Mouse (Mus musculus): Measurements from ENCODE around the gene Agtpbp1. TPM values are rescaled to one million over a fixed set of nuclear protein-coding genes. Genes with fewer than 3 reads are reported as not detected.
"Not testable (repeated sequence)": the region's sequence is repeated elsewhere in the genome, so short reads cannot be mapped to it uniquely, and the experiment has no call there.

The Agtpbp1 gene
- total RNA-seq, 2 experiments from 2014 or later = 44.2 to 44.3 TPM

DNA sequence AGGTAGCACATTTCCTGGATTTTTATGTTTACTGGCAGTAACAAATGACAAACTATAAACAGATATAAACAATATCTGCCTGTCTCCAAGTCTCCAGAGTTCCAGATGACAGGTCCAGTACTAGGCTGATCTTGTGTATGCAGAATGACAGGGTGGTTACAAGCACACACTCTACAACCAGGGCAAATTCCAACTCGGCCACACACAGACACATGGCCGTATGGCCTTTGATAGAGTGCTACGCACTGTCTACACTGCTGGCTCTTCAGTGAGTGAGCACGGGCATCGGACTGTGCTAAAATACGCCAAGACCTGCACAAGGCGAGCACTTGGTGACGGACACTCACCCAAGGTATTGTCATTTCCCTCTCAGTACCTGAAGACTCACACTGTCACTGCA, 97.7 kb downstream of the Agtpbp1 start:
- no peak for DNase-seq (ENCODE audit: low spot score in 2 of 2)

DNA sequence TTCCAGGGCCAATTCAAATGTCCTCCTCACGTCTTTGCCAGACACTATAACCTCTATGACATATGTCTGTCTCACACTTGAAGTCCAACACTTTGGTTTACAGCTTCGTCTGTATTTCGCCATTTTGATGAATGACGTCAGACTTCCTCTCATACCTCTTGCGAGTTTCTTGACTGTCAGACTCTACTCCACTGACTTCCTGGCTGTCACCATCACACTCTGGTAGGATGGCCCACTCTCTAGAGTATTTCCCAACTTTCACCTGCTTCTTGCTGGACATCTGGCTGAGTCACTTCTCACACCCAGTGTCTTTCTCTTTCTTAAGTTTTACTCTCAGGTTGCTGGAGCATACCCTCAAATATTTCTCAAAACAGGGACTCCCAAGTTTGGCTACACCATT, 98.8 kb downstream of the Agtpbp1 start:
- DNase-seq (ENCODE audit: low spot score in 2 of 2) = no peak

DNA sequence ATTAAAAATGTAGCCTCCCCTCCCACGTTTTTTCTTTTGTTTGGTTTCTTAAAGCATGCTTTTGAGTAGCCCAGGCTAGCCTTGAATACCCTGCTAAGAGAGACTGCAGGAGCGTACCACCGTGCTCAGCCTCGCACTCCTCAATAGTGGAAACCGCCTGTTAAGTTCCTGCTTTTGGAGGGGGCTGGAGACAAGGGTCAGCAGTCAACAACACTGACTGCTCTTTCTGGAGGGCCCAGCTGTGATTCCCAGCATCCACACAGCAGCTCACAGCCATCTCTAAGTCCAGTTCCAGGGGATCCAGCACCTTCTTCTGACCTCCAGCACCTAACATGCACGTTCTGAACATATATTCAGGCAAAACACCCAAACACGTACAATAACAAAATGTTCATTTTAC, 99.6 kb downstream of the Agtpbp1 start:
- DNase-seq (ENCODE audit: low spot score in 2 of 2) = no peak

DNA sequence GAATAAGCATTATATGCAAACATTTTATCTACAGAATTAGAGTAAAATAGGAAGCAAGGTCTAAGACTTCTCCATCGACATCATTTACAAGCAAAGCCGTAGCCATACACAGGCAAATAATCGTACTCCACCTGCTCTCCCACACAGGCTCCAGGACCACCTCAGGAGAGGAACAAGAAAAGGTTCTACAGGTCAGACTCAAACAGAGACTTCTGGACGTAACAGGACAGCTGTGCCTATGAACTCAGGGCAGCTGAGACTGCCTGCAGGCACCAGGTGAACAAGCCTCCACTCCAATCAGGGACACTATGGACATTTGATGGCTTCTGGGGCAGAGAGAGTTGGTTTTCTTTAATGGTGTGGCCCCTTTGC, 103.6 kb downstream of the Agtpbp1 start:
- no peak for DNase-seq (ENCODE audit: low spot score in 2 of 2)

DNA sequence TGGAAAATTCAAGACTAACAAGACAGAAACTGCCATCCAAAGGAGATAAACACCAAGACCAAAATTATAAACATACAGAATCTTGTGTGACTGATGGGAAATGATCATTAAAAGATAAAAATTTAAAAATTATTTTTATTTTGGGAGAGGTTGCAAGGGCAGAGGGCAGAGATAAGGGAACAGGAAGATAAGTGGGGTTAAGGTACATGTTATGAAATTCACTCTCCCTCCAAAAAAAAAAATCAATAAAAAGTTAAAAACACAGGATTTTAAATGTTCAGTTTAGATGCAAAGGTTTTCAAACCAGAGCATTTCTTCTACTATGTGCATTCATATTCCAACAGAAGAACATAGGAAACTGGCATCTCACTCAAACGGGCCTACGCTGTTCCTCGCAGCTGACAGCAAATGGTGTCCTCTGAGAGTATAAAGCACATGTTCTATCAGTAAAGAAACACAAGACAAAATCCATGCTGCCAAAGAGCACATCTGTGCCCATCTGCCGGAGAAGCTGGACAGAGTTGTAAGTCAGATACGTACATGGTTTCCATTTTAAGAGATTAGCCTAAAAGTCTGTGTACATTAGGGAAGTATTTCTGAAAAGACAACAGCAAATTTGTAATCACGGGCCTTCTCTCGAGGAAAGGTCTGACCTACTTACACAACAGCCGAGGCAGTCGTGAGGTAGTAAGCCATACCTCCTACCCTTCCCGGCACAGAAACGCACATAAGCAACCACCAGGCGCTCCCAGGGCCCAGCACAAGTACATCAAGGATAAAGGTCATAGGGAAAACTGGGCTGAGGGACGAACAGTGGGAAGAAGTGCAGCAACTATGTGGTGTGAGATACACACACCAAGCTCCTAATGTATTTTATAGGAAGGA, 104.2 kb downstream of the Agtpbp1 start:
- no peak for DNase-seq (ENCODE audit: low spot score in 2 of 2)

DNA sequence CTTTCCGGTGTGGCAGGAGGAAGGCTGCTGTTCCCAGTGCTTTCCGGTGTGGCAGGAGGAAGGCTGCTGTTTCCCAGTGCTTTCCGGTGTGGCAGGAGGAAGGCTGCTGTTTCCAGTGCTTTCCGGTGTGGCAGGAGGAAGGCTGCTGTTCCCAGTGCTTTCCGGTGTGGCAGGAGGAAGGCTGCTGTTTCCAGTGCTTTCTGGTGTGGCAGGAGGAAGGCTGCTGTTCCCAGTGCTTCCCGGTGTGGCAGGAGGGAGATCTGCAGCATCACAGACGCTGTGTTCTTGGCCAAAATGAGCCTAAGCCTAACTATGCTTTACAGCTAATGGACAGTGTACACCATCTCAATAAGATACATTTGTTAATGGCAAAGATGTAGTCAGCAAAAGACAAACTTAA, 107.1 kb downstream of the Agtpbp1 start:
- not testable (repeated sequence) for DNase-seq (ENCODE audit: low spot score in 2 of 2)

DNA sequence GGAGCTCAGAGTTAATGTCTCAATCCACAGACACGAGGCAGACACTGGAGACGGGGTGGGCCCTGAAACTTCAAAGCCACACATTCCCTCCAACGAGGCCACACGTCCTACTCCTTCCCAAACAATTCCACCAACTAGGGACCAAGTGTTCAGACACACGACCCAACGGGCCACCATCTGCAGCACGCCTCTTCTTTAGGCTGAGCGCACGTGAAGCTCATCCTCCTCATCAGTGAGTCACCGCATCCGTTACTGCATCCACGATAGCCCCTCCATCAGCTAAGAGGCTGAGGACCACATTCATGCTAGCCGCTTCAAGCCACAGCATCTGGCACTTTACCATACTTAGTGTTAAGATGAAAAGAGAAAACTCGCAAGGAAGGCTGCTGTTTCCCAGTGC, 107.6 kb downstream of the Agtpbp1 start:
- no peak for DNase-seq (ENCODE audit: low spot score in 2 of 2)

DNA sequence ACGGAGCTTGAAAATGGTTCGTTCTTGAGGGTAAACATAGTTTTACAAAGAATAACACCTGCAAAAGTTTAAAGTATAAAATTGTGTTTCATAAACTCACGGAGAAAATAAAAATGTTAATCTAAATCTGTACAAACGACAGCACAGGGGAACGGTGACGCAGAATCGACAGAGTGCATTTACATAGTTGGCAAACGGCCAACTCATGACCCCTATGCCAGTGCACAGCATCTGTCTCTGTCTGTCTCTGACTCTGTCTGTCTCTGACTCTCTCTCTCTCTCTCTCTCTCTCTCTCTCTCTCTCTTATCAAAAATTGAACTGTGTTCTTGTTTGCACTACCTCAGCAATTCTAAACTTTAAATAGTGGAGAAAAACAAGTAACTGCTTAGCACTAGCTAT, 110.1 kb downstream of the Agtpbp1 start:
- DNase-seq (ENCODE audit: low spot score in 2 of 2) = no peak

DNA sequence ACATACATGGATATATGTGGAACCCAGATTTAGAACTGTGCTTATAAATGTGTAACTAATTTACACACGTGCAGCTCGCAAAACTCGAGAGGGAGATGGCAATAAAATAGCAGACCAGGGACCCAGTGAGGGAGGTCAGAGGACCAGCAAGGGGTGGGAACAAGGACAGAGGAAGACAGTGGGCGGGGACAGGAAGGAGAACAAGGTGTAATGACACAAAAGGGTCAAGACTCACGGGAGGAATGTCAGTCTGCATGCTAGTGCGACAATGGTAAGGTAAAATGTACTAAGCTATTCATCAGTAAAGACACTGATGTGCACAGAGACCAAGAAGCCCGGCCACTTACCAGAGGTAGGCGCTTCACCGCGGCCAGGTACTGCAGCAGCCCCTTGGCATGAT, 111.7 kb downstream of the Agtpbp1 start:
- no peak for DNase-seq (ENCODE audit: low spot score in 2 of 2)

DNA sequence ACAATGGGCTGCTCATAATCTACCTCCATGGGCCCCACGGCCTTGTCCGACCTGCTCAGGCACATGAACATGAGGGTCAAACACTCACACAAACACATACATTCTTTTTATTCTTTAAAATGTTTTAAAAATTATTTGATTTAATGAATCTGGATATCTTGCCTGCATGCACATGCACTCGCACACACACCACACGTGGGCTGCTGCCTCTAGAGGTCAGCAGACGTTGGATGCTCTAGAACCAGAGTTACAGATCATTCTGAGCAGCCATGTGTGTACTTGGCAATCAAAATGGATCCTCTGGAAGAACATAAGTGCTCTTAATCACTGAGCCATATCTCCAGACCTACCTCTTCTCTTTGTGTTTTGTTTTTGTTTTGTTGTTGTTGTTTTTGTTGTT, 112.8 kb downstream of the Agtpbp1 start:
- DNase-seq (ENCODE audit: low spot score in 2 of 2) = no peak

DNA sequence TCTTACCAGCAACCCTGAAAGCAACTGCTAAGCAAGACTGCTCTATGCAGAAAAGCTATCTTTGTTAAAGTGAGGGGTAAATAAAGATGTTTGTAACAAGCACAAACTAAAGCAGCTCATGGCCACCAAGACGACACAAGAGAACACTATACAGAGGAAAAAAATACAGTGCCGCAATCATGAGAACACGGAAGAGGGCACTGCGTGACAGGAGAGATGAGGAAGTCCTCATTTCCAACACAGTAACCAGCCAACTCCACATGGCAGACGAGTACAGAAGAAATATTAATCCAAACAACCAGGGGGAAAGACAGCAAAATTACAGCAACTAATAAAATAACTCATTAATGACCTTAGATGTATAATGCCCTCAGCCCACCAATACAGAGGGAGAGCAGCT, 115.3 kb downstream of the Agtpbp1 start:
- no peak for DNase-seq (ENCODE audit: low spot score in 2 of 2)

DNA sequence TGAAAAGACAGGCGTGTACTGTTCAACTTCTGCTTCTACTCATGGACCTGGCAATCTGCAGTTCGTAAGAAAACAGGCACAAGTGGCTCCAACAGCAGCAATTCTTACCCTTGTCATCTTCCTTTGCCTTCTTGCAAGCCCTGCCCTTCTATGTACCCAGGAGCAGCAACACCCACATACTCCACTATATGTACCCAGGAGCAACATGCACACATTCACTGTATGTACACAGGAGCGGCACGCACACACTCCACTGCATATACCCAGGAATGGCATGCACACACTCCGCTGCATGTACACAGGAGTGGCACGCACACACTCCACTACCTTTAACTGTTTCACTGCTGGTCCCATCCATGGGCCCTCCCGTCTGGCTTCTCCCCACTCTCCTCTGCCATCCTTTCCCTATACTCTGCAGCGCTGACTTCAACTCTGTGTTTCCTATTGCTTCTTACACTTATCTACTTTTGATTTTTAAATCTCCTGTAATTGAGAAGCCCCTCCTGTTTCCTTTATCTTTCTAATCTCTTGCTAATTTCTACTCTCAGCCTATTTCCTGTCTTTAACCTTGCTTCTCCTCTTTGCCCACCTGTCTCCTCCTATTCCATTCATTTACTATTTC, 116.7 kb downstream of the Agtpbp1 start:
- DNase-seq (ENCODE audit: low spot score in 2 of 2) = no peak

DNA sequence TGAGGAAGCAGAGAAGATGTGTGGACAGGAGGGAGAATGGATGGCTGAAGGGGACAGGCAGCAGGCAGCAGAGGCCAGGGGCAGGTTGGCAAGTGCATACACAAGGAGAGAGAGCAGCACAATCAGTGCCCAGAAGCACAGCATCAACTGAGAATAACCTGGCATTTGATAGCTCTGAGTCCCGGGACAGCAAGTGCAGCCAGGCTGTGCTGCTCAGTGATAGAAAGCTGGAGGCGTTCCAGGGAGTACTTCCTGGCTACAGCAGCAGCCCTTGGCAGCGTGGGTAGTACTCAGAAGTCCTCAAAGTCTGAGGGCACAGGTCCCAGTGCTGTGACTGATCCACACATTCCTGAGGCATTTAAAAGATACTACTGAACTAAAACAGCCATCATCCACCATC, 117.4 kb downstream of the Agtpbp1 start:
- no peak for DNase-seq (ENCODE audit: low spot score in 2 of 2)

DNA sequence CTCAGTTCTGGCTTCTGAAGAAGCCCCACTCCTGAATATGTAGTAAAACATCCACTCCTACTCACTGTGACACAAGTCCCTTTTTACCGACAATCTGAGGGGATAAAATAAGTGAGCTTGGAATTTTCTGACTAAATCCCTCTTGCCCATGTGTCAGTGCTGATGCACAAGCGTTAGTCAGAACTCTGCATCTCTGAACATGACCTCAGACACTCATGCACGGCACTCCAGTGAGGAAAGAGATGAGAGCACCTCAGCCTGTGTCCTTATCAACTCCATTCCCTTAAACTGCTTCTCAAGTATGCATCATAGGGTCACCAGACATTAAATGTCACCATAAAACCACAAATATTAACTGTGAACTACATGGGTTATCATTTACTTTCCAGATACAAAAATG, 124.1 kb downstream of the Agtpbp1 start:
- DNase-seq (ENCODE audit: low spot score in 2 of 2) = no peak

DNA sequence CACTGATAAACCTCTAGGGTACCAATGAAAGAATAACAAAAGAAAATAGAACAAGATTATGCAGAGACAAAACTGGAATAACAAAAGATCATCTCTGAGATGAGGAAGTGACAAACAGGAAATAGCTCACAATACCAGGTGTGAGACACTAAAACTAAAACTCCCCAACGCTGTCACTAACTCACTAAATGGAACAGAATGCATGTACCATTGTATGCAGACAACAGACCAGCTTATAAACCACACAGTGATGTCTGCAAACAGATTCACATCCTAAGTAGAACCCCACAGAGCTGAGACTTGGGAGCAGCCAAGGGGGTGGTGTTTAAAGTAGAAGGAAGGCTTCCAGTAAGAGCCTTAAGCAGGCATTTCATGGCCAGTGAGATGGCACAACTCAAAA, 128.8 kb downstream of the Agtpbp1 start:
- no peak for DNase-seq (ENCODE audit: low spot score in 2 of 2)

DNA sequence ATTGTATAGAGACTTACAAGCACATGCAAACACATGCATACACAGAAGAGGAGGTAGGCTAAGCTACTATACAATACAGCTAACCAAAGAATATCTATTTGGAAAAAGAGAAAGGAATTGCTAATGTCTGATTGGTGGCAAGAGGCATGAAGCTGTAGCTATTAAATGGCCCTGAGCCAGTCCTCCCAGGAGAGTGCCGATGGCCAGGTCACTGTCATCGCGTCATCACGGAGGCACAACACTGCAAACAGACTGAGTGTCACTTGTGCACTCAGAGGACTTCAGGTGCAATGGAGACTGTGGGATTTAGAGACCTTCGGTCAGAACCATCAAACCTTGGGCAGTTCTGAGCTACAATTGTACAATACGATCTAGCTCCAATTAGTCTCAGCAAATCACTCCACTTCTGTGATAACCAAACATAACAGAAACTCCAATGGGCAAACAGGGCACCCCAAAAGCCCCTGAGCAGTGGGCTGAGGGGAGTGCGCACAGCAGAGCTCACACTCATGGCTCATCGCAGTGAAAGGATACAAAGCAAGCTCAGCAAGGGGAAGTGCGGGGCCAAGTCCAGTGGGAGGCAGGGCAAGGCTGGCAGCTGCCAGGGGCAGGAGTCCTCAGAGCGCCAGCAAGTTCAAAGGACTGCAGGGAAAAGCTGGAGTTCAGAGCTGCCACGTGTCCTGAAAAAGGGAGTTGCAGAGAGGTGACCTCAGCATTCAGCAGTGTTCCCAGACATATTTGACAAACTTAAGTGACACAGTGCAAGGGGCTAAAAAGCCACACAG, 130.8 kb downstream of the Agtpbp1 start:
- no peak for DNase-seq (ENCODE audit: low spot score in 2 of 2)

DNA sequence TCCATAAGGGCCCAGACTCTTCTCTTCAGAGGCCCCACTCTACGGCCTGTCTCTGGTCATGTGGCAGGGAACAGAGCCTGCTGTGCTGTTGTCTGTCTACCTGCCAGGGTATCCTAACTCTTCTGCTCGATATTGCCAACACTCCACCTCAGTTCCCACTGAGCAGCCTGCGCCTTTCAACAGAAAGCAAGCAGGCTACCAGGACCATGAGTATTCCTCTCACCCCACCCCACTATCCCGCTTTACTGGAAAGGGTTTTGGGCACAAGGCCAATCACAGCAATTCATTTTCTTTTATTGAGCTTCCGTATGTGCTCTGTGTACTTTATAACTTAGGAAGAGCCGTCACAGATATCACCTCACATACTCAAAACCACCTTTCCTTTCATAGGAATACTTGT, 131.4 kb downstream of the Agtpbp1 start:
- no peak for DNase-seq (ENCODE audit: low spot score in 2 of 2)

DNA sequence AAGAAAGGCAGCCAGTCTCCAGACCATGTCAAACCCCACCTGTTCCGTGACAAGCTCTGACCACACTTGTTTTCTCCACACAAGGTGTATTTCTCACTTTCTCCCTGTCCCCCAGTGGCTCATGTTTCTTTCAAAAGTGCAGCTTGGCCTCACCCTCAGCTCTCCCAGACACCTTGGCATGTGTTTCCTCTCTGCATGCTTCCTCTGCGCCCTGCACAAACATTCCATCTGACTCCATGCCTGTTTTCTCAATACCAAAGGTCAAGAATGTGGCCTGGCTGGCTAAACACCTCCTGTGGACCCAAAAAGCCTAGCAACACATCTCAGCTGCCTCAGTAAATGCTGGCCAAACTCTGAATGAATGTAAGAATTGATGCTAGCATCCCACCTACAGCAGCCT, 132.0 kb downstream of the Agtpbp1 start:
- DNase-seq (ENCODE audit: low spot score in 2 of 2) = no peak

DNA sequence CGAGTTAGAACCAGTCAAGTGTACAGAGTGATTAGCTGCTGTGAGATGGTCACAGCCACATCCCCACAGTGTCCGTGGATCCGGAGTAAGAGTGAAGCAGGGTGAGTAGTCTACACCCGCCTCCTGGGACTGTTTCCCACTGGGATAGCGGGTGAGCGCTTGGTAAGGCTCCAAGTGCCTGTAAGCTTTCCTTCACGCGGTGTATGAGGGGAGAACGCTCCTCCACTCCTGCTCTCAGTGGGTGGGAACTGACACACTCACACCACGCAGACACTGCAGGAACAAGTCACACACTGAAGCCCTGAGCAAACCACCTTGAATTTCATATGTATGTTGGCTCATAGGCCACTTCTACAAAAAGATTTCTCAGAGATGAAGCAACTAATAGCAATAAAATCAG, 134.2 kb downstream of the Agtpbp1 start:
- no peak for DNase-seq (ENCODE audit: low spot score in 2 of 2)

DNA sequence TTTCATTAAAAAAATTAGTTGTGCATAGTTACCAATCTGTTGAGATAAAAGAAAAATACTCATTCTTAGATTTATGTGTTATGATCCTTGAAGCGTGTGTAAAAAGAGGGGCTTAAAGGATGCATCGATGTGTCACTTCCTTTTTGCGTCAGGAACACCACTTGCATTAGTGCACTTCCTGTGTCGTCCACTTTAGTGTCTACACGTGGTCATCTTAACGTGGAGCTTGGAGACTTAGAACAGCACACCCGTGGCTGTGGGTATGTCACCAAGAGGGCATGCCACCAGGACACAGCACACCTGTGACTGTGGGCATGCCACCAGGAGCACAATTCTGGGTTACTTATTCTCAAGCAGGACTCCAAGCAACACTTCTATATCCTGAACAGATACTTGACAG, 137.9 kb downstream of the Agtpbp1 start:
- DNase-seq (ENCODE audit: low spot score in 2 of 2) = no peak

DNA sequence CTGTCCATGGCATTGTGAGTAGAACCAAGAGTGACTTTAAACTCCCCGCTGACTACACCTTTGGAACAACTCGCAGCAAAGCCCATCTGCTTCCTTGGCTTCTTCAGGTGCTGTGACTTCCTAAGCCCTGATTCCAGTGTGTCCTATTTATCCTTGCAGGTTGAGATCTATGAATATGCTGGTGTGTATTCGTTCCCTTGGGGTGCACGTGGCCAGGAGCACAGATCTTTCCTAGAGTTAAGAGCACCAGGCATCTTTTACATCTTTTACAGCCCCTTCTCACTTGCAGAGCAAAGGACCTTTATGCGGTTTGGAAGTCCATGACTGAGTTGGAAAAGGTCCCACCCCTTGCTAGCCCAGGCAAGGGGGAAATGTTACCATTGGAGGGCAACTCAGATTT, 139.8 kb downstream of the Agtpbp1 start:
- DNase-seq (ENCODE audit: low spot score in 2 of 2) = no peak

DNA sequence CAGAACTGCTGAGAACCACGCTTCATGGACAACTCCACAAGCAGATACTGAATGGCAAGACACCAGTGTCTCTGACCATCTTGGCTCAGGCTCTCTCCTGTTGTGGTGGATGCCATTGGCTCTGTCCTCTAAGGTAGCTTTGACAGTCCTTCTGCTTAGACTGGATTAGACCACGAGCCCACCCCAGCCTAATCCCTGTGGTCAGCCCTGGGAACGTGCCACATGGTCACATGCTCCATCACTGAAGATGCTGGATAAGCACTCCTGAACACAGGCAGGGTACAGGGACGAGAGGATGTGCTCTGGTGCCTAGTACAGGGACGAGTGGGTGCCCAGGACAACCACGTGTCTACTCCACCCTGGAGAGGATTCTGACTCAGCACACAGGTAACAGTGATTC, 140.7 kb downstream of the Agtpbp1 start:
- no peak for DNase-seq (ENCODE audit: low spot score in 2 of 2)

Measured in adrenal gland, postnatal 4 days (tissue).